Mouse (Mus musculus): ENCODE results near the gene Tprg.
A peak's percentile ranks its signal among the peaks of the same experiment; 100 is the strongest.

Gene Tprg

DNA sequence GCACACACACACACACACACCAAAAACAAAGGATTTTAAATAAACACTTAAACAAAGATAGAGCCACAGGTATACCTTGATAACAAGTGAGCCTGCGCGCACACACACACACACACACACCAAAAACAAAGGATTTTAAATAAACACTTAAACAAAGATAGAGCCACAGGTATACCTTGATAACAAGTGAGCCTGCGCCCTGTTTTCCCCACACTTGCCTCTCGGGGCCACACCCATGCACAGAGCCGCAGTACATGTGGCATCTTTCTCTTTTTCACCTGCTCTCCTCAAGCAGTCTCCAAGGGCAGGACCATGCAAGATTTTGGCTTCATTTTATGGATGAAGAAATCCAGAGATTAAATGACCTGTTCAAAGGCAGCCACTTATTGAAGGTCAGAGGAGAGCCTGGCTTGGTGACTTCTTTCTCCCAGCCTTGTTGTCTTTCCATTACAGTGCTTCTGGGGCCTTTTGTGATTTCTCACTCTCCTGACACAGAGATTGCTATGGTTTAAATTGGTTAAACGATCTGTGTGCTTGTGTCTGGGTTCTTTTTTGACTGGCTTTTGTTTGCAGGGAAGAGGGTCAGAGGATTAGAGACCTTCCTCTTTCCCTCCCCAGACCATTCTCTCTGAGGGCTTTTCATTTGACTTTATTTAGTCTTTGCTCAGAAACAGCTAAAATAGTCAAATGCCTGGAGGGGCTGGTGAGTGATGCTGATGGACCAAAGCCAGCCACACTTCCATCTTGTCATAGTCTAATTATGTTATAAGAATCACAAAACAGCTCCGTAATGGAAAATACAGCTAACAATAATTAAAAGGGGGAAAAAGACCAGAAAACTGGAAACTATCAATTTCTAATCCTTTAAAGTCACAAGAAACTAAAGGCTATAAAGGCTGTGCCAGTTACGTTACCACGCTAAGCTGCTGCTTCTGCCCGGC, 46.9 kb downstream of the Tprg start:
- no peak for DNase-seq

DNA sequence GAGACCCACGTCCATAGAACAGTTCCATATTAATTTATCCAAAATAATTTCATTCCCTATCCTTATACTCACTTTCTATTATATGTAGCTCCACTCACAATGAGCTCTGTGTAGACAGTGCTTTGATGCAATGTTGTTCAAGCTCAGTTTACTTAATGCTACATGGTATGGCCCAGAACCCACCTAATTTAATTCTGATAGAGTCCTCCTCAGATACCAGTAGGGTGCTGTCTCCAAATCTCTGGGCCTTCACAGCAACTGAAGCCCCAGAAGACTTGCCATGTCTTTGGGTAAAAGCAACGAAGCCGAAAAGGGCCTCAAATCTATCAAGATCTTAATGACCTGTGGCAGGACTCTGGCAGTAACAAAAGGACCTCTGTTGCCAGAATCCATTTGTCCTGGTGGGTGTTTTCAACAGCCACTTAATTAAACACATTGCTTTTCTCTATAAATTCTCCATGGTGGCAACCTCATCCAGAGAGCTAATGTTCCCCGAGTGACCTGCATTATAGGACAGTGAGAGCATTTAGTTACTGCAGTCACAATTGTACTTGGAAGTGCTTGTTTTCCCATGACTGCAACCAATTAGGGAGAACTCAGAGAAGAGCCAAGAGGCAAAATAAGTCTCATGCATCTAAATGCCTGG, 48.6 kb downstream of the Tprg start:
- DNase-seq: no peak

DNA sequence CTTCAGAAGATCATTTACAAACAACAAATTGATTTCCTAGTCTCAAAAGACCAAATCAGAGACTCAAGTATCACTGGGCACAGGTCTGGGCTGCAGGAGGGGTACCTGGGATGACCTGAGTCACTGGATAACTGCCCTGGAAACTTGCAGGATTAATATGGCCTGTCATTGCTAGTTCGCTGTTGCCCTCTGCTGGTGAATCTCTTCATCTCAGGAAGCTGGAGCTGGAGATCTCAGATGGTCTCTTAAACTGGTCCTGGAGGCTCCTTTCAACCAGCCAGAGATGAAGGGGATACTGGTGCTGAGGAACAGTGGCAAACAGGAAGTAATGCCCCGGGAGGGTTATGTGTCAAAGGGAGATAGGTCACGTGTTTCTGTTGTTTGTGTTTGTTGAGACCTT, 63.0 kb downstream of the Tprg start:
- DNase-seq: peak in 1 of 2 experiments; percentile 39

DNA sequence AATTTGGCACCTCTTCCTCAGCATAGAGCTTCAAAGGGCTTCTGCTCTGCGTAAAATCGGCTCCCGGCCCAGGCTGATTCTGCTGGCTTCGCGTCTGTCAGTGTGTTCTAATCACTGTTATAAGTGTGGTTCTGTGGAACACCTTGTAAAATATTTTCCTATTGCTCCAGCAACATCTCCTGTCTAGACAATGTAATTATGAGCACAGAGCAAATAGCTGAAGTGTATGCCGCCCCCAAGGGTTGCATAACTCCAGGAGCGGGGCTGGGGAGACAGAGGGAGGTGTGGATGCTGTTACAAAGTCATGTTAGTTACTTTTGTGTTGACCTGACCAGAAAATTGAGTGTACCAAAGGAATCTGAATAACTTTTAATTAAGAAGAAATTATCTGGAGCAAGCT, 81.2 kb downstream of the Tprg start:
- no peak for DNase-seq

DNA sequence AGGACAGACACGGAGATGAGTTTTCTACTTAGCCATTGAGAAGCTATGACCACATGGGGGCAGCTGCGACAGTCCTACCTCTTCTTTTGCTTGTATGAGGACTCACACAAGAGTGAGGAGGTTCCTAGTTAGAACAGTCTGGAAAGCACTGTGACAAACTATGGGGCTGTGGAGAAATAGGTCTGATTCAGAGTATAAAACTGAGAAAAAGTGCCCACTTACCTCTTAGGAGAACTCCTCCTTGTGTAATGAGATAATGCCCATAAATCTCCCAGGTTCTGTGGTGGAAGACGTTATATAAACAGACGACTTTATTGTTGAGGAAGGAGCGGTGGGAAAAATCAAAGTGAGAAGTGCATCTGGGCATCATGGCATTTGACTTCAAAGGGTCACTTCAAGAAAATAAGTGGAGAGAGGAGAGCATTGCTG, 83.4 kb downstream of the Tprg start:
- no peak for DNase-seq

DNA sequence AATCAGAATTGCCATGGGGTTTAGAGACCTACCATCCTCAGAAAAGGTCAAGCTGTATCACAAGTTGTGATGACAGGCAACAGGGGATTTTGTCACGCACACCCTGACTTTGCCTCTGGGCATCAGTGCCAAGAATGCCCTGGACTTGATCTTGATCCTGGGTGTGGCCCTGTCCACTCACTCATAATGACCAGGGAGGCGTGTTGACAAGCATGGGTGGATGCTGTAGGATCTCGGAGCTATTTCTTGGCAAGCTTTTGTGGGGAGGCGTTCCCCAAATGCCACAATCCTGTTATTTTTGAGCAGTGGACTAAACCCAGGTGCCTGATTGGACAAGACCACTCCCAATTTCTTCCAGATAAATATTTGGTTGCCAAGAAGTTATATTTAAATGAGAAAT, 87.5 kb downstream of the Tprg start:
- no peak for DNase-seq

DNA sequence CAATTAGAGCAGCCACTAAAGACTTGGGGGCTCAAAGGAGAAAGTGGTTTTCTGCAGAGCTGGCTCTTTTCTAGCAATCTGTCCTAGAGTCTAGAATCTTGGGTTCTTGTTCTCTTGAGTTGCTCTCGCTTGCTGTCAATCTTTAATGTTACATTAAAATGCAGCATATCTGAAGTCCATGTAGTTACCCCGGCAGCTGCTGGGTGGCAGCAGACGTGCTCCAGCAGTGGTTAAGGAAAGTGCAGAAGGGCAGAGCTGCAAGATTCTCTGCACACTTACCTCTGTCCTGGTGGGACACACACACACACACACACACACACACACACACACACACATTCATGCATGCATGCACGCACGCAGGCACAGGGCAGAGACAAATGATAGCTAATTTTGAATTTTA, 88.2 kb downstream of the Tprg start:
- DNase-seq: no peak

DNA sequence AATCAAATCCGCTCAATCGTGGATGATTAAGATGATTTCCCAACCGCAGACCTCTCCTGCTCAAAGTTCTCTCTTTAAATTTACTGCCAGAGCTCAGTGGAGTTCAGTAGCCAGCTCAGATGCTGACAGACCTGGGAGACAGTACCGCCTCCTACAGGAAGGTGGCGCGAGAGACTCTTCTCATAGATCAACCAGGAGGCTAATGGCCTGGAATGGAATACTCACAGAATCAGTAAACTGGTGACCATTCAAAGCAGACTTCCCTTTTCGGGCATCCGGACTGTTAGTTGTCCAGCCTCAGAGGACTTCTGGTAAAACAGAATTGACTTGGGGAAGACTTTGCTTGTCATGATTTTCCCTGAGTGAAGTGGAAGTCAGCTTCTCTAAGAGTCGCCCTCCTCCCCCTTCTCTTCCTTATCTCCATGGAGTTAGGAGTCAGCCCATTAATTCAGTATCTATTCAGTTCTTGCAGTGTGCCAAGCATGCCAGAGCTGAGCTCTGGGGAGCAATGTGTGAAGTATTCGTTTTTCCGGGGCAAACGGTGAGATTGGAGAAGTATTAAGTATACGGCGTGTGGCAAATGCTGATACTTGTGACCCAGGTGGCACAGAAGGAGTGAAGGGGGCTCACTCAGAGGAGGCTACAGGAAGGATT, 90.2 kb downstream of the Tprg start:
- DNase-seq: peak; percentile 32 to 67

DNA sequence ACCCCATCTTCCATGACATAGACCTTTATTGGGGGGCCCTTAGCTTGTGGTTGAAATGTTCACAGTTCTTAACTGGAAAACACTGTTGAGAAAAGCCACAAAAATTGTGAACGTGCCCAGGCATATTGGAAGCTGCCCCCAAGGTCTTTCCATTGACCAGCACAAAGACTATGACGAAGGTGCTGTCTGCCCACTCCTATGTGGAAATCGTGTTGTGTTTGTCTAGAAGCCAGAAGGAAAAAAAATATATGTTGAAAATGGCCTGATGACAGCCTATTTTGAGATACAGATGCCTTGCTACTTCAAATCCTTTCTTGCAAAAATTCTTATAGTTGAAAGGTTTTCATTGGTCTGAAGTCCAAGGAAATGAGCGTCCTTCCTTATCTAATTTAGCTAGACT, 91.1 kb downstream of the Tprg start:
- no peak for DNase-seq

DNA sequence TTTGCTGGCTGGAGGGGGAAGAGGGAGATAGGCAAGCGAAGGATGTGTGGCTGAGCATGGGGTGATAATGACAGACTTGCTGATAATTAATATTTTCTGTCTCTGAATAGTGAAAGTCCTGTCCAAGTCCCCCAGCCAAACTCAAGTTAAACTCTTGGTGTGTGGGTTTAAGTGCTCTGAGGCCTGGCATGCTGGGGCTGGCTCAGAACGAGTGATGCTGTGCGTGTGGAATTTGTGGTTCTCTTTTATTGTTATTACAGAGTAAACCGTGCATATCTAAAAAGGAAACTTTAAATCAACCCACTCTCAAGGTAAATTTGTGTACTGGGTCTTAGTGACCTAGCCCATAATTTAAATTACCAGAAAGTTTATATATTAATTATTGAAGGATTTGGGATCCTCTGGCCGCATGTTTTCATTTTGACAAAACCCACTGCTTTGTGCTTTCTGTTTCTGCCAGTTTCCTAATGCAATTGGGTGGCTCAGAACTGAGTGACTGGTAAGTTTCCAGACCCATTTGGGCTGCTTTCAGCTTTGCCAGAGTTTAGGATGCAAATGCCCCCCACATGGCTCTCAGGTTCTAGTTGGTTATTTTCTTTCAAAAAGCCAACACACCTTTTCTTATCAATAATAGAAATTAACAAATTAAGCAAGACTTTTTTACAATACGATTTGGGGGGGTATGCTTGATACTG, 99.0 kb downstream of the Tprg start:
- DNase-seq: no peak

DNA sequence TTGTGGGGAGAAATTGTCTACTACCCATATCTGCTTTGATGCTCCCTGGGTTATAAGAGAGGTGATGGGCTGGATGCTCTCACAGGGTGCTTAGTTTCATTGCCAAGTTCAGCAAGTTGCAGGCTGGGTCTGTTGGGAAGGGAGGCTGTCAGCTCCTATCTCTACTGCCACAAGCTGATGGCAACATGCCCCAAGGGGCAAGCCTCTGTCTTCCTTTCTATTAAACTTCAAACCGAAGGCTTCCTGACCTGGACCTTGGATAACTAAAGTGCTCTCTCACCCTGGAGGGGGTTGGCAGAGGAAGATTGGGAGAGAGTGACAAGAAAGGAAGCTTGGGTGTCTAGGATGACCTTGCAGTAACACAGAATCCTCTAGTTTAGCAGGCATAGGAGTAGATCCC, 108.1 kb downstream of the Tprg start:
- no peak for DNase-seq

DNA sequence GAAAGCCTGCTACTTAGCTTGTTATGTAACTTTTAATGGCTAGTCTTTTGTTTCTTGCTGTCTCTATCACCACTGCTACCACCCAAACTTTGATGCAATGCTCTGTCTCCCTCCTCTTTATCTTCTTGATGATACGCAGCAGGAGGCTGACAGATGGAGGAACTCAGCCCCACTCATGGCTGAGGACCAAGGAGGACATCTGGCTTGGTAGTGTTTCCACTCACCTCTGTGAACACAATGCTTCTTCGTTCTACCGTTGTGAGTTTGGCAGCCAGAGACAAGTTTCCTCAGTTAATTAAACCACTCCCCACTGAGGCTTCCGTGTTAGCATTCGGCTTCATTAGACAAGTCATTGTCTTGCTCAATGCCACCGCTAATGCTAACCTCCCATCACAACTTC, 117.5 kb downstream of the Tprg start:
- DNase-seq: no peak

DNA sequence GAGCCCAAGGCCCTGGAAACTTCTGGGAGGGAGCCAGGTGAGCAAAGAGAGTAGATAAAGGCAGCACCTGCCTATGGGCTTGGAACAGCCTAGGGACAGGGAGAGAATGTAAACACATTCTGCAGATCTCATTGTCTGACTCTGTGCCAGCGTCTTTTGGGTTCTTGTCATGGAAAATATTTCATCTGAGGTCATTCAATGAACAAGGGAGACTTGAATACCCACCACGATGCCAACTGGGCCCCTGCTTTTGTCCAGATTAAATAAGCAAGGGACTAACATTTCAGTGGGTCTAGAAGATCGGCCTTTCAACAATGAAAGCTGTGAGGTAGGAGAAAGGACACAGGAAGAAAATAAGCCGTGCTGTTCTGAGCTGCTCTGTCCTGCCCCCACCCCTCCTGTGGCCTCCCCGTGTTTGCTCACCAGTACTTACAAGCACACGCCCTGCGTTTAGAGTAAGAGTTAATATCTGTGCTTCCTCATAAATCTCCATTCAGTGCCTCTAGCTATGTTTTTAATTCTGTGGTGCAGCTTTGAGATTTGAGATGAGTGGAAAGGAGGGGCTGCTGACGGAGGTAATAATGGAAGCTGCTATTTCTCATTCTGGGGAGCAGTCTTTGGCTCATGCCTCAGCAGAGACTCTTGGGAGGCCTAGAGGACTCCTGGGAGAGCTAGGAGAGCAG, 120.7 kb downstream of the Tprg start:
- no peak for DNase-seq

DNA sequence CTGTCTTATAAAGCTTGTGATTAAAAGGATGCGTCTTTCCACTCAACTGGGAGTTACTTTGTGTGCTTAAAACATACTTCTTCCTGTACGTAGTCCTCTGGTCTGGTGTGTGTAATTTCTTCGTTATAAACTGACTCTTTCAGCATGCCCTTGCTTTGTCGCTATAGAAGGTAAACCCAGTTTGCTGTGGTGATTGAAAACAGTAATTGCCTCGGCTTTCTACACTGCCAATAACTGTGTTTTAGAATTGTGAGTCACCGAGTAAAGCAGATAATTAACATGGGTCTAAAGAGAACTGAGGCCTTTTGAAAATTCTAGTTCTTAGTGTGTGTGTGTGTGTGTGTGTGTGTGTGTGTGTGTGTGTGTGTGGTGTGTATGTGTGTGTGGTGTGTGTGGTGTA, 121.4 kb downstream of the Tprg start:
- no peak for DNase-seq

DNA sequence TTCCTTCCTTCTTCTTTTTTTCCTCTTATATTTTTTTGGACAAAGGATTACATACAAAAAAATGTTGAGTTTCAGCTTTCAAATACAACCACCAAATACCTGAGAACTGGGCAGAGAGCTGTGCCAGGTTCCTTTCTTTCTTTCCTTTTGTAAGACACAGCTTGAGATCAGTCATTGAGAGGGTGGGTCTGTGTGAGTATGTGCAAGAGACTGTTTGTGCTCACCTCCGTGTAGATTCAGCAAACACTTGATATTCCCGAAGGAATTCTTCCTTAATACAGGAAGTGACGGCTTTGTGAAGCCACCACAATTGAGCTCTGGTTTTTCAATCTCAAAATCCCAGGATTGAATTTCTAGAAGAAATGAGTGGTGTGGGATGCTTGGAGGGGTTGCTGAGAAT, 124.7 kb downstream of the Tprg start:
- no peak for DNase-seq

DNA sequence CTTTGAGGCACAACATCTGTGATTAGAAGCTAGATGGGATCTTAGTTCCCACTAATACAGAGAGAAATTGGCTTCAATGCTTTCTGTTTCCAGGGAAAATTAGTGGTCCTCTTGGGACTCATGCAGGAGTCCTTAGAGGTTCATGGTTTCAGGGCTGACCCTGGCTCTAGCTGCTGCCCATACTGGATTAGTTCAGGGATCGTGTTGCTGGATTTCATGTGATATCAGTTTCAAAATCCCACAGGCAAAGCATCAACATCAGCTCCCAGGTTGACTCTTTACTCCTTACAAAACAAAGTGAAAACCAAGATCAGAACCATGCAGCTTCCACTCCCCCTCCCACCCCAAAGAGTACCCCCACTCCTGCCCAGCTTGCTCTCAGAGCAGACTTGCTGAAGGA, 127.3 kb downstream of the Tprg start:
- DNase-seq: no peak

DNA sequence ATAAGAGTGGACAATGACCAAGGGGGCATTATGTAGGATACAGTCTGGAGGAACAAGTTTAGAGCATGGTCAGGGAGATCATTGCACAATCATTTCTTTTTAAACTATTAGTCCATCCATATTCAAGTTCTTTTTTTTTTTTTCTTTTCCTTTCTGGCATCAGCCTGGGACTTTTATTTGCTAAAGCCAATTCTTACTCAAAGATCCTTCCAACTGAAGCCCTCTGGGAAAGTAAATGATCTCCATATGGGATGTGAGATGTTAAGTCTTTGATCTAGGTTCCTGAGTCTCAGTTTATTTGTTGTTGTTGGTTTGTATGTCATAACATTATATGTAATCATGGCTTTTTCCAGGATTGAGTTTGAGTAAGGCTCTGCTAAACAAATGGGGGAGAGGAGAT, 128.6 kb downstream of the Tprg start:
- DNase-seq: no peak

DNA sequence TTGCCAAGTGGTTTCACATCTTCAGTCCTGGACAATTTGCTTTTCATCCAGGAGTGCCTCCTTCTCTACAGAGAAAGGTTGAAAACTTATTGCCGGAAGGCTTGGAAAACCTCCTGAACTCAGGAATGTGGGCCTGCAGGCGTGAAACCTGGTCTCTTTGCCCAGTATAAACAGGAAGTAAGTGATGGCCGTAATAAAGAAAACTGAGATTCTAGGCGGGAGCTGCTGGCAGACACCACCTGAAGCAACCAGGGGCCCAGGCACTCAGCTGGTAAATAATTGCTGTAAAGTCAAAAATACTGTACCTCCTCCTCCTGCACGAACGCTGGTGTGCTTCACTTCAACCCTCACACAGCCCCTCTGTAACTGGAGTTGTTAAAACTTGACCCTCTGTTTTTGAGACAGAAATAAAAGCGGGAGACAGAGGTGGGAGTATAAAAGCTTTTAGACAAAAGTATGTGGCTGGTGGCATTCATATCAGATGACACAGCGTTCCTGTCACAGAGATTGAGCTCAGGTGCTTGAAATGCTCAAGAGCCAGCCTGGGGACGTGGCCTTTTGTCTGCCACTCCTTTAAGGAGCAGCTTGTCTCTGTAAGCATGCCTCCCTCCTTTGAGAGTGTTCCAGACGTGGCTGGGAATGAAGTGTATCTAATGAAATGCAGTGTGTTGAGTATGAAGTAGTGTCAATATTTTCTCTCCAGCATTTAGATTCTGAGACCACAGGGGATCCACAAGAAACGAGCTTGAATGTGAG, 131.4 kb downstream of the Tprg start:
- DNase-seq: no peak

DNA sequence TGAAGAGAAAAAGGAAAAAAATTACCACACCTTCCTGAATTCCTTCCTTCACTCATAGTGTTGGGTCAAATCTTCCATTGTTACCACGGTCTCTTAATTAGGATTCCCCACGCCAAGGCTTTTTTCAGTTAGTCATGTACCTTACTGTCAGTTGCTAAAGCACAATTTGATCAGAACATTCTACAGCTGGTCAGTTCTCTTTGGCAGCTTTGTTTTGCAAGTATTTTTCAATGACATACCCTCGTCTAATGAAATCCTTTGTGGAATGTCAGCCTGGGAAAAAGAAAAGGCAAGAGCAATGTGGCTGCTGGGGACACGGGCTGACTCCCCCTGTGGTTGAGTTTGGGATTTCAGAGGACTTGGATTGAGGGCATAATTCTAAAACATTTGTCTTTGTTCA, 136.4 kb downstream of the Tprg start:
- no peak for DNase-seq

DNA sequence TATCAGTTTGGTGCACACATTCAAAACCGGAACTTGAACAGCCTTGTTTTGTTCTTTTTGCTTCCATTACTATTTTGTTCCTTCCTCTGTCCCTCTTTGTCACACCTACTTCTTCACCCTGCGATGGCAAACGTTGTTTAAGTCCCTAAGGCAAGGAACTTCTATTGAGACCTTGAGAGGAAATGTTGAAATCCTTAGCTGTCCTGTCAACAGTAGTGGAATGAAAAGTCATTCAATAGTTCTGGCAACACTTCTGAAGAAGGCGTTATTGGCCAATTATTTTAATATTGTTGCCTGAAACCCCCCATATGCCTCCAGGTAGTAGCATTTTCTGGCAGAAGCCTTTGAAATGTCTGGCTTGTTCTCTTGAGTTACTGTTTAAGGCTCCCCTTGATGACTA, 137.4 kb downstream of the Tprg start:
- no peak for DNase-seq

DNA sequence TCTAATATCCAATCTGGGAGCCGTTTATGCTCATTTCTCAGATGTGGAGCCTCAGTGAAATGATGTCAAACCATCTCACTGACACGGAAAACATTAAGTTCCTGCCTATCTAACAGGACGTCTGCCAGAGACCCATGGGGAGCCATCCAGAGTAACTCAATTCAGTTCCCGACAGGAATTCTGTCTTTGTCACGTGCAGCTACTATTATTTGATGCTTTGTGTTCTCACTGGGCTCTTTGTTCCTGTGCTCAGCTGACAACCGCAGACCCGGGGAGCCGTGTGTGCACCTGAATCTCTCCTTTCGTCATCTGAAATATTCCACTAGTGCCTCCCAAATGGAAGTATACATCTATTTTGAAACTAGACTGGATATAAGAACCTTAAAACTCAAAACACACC, 138.3 kb downstream of the Tprg start:
- DNase-seq: no peak

DNA sequence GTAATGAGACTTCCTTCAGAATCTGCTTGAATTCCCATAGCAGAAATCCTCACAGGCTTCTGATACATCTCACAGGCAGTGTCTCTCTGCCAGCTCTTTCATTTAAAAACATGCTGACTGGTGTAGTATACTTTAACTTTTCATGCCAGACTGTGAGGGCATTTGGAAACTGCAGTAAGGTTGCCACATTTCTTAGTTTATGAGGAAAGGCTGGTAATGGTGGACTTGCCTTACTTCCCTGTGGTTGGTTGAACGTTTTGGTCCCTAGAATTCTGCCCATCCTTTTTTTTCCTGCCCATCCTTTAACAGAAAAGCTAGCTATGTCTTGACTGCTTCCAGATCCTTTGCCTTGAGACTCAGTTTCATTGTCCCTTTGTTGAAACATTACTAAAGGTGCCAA, 138.8 kb downstream of the Tprg start:
- no peak for DNase-seq

Data from spleen, adult 18-20 months (tissue).